ENCODE assay signal across 7 mouse cellular contexts in genomic region chr2:91537588-91538205, GRCm38 (mm10). TPM values are rescaled to one million over a fixed set of nuclear protein-coding genes. Genes with fewer than 3 reads are reported as not detected.
A peak's percentile ranks its signal among the peaks of the same experiment; 100 is the strongest.
DNase-seq lines count a peak whose midpoint lies in the region; ATAC-seq and TF ChIP-seq lines count a peak whose summit lies in the region.

No protein-coding gene starts in this region.

- H3K4me3 ChIP-seq in bone marrow macrophage, adult 2 months (ENCODE audit: insufficient read depth, low read length): peak overlapping the region; percentile 34
- peak overlapping the region; percentile 46 for H3K4me3 ChIP-seq in embryonic facial prominence, embryonic 15.5 days (replicated peaks)
- peak overlapping the region; percentile 35 for H3K4me3 ChIP-seq in limb, embryonic 12.5 days (replicated peaks)
- peak overlapping the region; percentile 30 for H3K4me3 ChIP-seq in midbrain, embryonic 14.5 days (replicated peaks; ENCODE audit: low read depth, low read length)

- H3K27me3 ChIP-seq in embryonic facial prominence, embryonic 15.5 days: no peaks in the 10 kb centered on the region
- no peaks in the 10 kb centered on the region for H3K27me3 ChIP-seq in limb, embryonic 12.5 days
- H3K27me3 ChIP-seq in midbrain, embryonic 14.5 days (ENCODE audit: control insufficient read depth, insufficient read depth, low read length): no peaks in the 10 kb centered on the region

- TF ChIP-seq POLR2A in bone marrow macrophage, adult 2 months (IDR thresholded peaks at IDR 0.05; ENCODE audit: borderline replicate concordance, low read depth, low read length): no peak

- peak overlapping the region; percentile 23; the same call in 1 of the 2 replicates for H3K9ac ChIP-seq in embryonic facial prominence, embryonic 15.5 days
- 0 out of 2 replicates have a peak overlapping the region, but pooled peaks have one; percentile 23 for H3K9ac ChIP-seq in limb, embryonic 12.5 days (replicated peaks)
- H3K9ac ChIP-seq in midbrain, embryonic 14.5 days (replicated peaks; ENCODE audit: low read length): peak overlapping the region; percentile 48; the same call in 1 of the 2 replicates

- peak; percentile 89 for ATAC-seq in embryonic facial prominence, embryonic 15.5 days (ENCODE audit: insufficient number of reproducible peaks, low FRiP score, low TSS enrichment, low read depth)
- peak; percentile 83 for ATAC-seq in limb, embryonic 12.5 days (ENCODE audit: insufficient number of reproducible peaks, insufficient read depth, low FRiP score, low TSS enrichment, low read depth)
- peak; percentile 67; the same call in 1 of the 2 replicates for ATAC-seq in midbrain, embryonic 14.5 days (ENCODE audit: low FRiP score, low TSS enrichment)

- no peak overlapping the region for H3K27ac ChIP-seq in bone marrow macrophage, adult 2 months (ENCODE audit: insufficient read depth, low read depth, low read length)
- H3K27ac ChIP-seq in embryonic facial prominence, embryonic 15.5 days (replicated peaks): peak overlapping the region; percentile 29
- no peak overlapping the region for H3K27ac ChIP-seq in limb, embryonic 12.5 days
- 0 out of 2 replicates have a peak overlapping the region, but pooled peaks have one; percentile 13 for H3K27ac ChIP-seq in midbrain, embryonic 14.5 days (replicated peaks; ENCODE audit: low read depth, low read length)

- H3K9me3 ChIP-seq in embryonic facial prominence, embryonic 15.5 days (replicated peaks): no peaks in the 10 kb centered on the region
- H3K9me3 ChIP-seq in limb, embryonic 12.5 days: no peaks in the 10 kb centered on the region
- H3K9me3 ChIP-seq in midbrain, embryonic 14.5 days (ENCODE audit: control insufficient read depth, low read length): no peaks in the 10 kb centered on the region

- no peak for TF ChIP-seq CTCF in bone marrow macrophage, adult 2 months (IDR thresholded peaks at IDR 0.05; ENCODE audit: low read depth, low read length)

- H3K4me1 ChIP-seq in bone marrow macrophage, adult 2 months (ENCODE audit: control insufficient read depth, insufficient read depth, low read length): 0 out of 2 replicates have a peak, but pooled peaks cover 2% of the 10 kb centered on the region
- peaks cover 9% of the 10 kb centered on the region; the same call in 1 of the 2 replicates for H3K4me1 ChIP-seq in embryonic facial prominence, embryonic 15.5 days
- peaks cover 5% of the 10 kb centered on the region; the same call in 1 of the 2 replicates for H3K4me1 ChIP-seq in limb, embryonic 12.5 days (replicated peaks)
- peaks cover 9% of the 10 kb centered on the region for H3K4me1 ChIP-seq in midbrain, embryonic 14.5 days (ENCODE audit: control insufficient read depth, insufficient read depth, low read length)

- peak overlapping the region; percentile 52 for H3K4me2 ChIP-seq in embryonic facial prominence, embryonic 15.5 days (replicated peaks)
- H3K4me2 ChIP-seq in limb, embryonic 12.5 days: peak overlapping the region; percentile 51
- H3K4me2 ChIP-seq in midbrain, embryonic 14.5 days (ENCODE audit: low read length): peak overlapping the region; percentile 59

- H3K36me3 ChIP-seq in embryonic facial prominence, embryonic 15.5 days: 0 out of 2 replicates have a peak, but pooled peaks cover 3% of the 10 kb centered on the region
- H3K36me3 ChIP-seq in limb, embryonic 12.5 days: 0 out of 2 replicates have a peak, but pooled peaks cover 4% of the 10 kb centered on the region
- H3K36me3 ChIP-seq in midbrain, embryonic 14.5 days (ENCODE audit: control insufficient read depth, insufficient read depth, low read length): no peaks in the 10 kb centered on the region

- peak; percentile 90 for DNase-seq in heart, adult 8-10 months (ENCODE audit: low spot score)
- peak; percentile 93 for DNase-seq in kidney, adult 8-10 months
- DNase-seq in midbrain, embryonic 14.5 days: peak; percentile 77
- DNase-seq in spleen, adult 12 weeks (ENCODE audit: low spot score): peak; percentile 73

- 3% methylated on average over 17 of the region's 17 CpGs for WGBS in embryonic facial prominence, embryonic 15.5 days
- 6% methylated on average over 17 of the region's 17 CpGs for WGBS in limb, embryonic 12.5 days
- 3% methylated on average over 17 of the region's 17 CpGs for WGBS in midbrain, embryonic 14.5 days

RNA-seq across cellular contexts. Expression of gene Ckap5, which starts 11.1 kb away (rescaled TPM):
- polyA plus RNA-seq in bone marrow macrophage, adult 2 months (2012; ENCODE audit: insufficient read depth, insufficient read length, missing spikeins): 31.8 and 40.1 TPM in 2 replicates
- 60.7 and 76.0 TPM in 2 replicates for polyA plus RNA-seq in embryonic facial prominence, embryonic 15.5 days (2015; fragmentation: Nextera tagmentation; extraction: Ambion mirVana)
- total RNA-seq in heart, adult 8-10 months (2022): 10 to 100 TPM; 44.4 to 51.3 (median 46.8) TPM
- 124 and 131 TPM in 2 replicates for polyA plus RNA-seq in limb, embryonic 12.5 days (2016; fragmentation: Nextera tagmentation; extraction: Ambion mirVana)
- 117 and 152 TPM in 2 replicates for polyA plus RNA-seq in midbrain, embryonic 14.5 days (2014; fragmentation: Nextera tagmentation; extraction: Ambion mirVana)

Comparison
In these comparisons a context has a peak if more than half of its experiments do, and no peak if none do; other contexts are left out.
1. H3K27ac ChIP-seq: peak in embryonic facial prominence, embryonic 15.5 days (single experiment) and midbrain, embryonic 14.5 days (single experiment); none in bone marrow macrophage, adult 2 months (single experiment) and limb, embryonic 12.5 days (single experiment).
2. Peak in every context shown above with its lines, with median percentiles within 50 percentile points of each other: H3K4me3 ChIP-seq, ATAC-seq, H3K4me2 ChIP-seq, H3K9ac ChIP-seq and DNase-seq.